Mouse (Mus musculus) heart, embryonic 10.5 days (tissue): ENCODE results near the gene 2310030G06Rik. TPM values are rescaled to one million over a fixed set of nuclear protein-coding genes. Genes with fewer than 3 reads are reported as not detected.

Experiments
- DNase-seq: peaks from one replicate; pipeline ENCODE4 v3.0.0-alpha.2; 2017; ENCODE audit warnings: low spot score
- H3K27ac ChIP-seq: fragments of 300-500 bp; sonication (generic); 2 replicates; pipeline ENCODE4 v1.5.1; 2016; ENCODE audit warnings: mild to moderate bottlenecking
- H3K27me3 ChIP-seq: fragments of 300-500 bp; sonication (generic); 2 replicates; pipeline ENCODE4 v1.6.1; 2016; ENCODE audit warnings: mild to moderate bottlenecking; ENCODE audit not compliant: poor library complexity, insufficient read depth, severe bottlenecking
- H3K36me3 ChIP-seq: fragments of 300-500 bp; sonication (generic); 2 replicates; pipeline ENCODE4 v1.6.1; 2016; ENCODE audit warnings: mild to moderate bottlenecking, moderate library complexity
- H3K4me1 ChIP-seq: fragments of 300-500 bp; sonication (generic); 2 replicates; pipeline ENCODE4 v1.6.1; 2016; ENCODE audit warnings: mild to moderate bottlenecking
- H3K4me3 ChIP-seq: fragments of 300-500 bp; sonication (generic); 2 replicates; pipeline ENCODE4 v1.5.1; 2016; ENCODE audit warnings: mild to moderate bottlenecking, moderate library complexity
- H3K9me3 ChIP-seq: fragments of 300-500 bp; sonication (generic); 2 replicates; pipeline ENCODE4 v1.6.1; 2016; ENCODE audit warnings: mild to moderate bottlenecking, moderate library complexity
- WGBS: fragments of 180-500 bp; shearing (Covaris S2); methylation state at CpG from one replicate; pipeline ENCODE4 v1.1.7; 2016; 5-methylcytosine and 5-hydroxymethylcytosine counted together
- polyA plus RNA-seq: library from polyadenylated mRNA; unstranded; fragments of >200 nt; fragmentation: Nextera tagmentation; extraction: Ambion mirVana; gene quantifications from 2 replicates; pipeline ENCODE4 v1.2.1, GENCODE M21; 2016

2310030G06Rik gene
- polyA plus RNA-seq, 1 experiment from 2014 or later: 8.4 TPM

- H3K36me3 ChIP-seq: no peaks in the 10 kb centered on the region
- H3K27me3 ChIP-seq: no peaks in the 10 kb centered on the region
- peak overlapping the region; percentile 11; the same call in 1 of the 2 replicates for H3K27ac ChIP-seq
- peaks cover 32% of the 10 kb centered on the region for H3K4me1 ChIP-seq
- WGBS: 27% methylated on average over 12 of the region's 12 CpGs
- no peaks in the 10 kb centered on the region for H3K9me3 ChIP-seq
- no peak for DNase-seq
- no peak overlapping the region for H3K4me3 ChIP-seq
Measured at GRCm38 (mm10) chr9:50721061-50721460, 25.3 kb downstream of the 2310030G06Rik start.

DNA sequence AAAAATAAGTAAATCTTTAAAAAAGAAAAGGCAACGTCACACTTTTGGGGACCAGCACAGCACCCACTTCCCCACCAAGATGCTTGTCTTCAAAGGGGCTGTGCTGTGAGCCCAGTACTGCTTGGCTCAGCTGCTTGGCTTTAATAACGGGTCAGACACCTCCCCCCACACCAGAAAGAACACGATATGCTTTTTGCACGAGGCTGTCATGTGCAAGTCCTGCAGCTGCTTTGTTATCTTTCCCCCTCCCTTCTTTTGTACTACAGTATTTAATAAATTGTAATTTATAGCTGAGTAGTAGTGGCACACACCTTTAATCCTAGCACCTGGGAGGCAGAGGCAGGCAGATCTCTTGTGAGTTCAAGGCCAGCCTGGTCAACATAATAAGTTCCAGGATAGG is 27.5 kb downstream of the 2310030G06Rik start:
- Histone ChIP-seq H3K27me3 (0 out of 2 replicates have a peak, but pooled peaks cover 3% of the 10 kb centered on the region), H3K36me3 (no peaks in the 10 kb centered on the region), H3K4me3 (no peak overlapping the region), H3K27ac (no peak overlapping the region), H3K4me1 (peaks cover 16% of the 10 kb centered on the region), H3K9me3 (no peaks in the 10 kb centered on the region)
- 78% methylated on average over 4 of the region's 4 CpGs for WGBS
- DNase-seq: no peak

- 50% methylated on average over 4 of the region's 4 CpGs for WGBS
- H3K9me3 ChIP-seq: no peaks in the 10 kb centered on the region
- H3K27ac ChIP-seq: no peak overlapping the region
- H3K4me3 ChIP-seq: no peak overlapping the region
- 0 out of 2 replicates have a peak, but pooled peaks cover 2% of the 10 kb centered on the region for H3K36me3 ChIP-seq
- no peak for DNase-seq
- H3K27me3 ChIP-seq: 0 out of 2 replicates have a peak, but pooled peaks cover 3% of the 10 kb centered on the region
- H3K4me1 ChIP-seq: no peaks in the 10 kb centered on the region
Measured at GRCm38 (mm10) chr9:50714188-50714587, 32.1 kb downstream of the 2310030G06Rik start.

GRCm38 (mm10) chr9:50711337-50711736 is 35.0 kb downstream of the 2310030G06Rik start:
- Histone ChIP-seq H3K9me3 (no peaks in the 10 kb centered on the region), H3K27ac (no peak overlapping the region), H3K27me3 (0 out of 2 replicates have a peak, but pooled peaks cover 3% of the 10 kb centered on the region), H3K4me1 (no peaks in the 10 kb centered on the region), H3K4me3 (no peak overlapping the region), H3K36me3 (0 out of 2 replicates have a peak, but pooled peaks cover 2% of the 10 kb centered on the region)
- no peak for DNase-seq
- WGBS: 91% methylated on average over 4 of the region's 4 CpGs

GRCm38 (mm10) chr9:50709108-50709507 is 37.2 kb downstream of the 2310030G06Rik start:
- WGBS: 19% methylated on average over 2 of the region's 2 CpGs
- DNase-seq: no peak
- H3K36me3 ChIP-seq: 0 out of 2 replicates have a peak, but pooled peaks cover 2% of the 10 kb centered on the region

DNA sequence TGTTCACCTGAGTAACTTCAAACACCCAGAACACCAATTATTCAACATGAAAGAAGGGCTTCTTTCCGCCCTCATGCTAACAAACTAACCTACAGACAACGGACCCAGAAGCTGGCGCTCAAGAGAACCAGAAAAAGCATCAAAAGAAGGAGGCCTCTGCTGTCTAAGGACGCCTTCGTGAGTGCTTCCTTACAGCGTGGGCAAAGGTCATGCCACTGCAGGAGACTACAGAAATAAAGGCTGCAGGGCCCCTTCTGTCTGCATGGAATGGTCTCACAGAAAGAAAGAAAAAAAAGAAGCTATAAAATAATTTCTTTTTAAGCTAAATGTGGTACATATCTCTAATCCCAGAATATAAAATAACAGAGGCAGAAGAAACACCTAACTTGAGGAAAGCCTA is 41.4 kb downstream of the 2310030G06Rik start:
- Histone ChIP-seq H3K9me3 (no peaks in the 10 kb centered on the region), H3K27ac (no peak overlapping the region), H3K4me1 (peaks cover 10% of the 10 kb centered on the region; the same call in 1 of the 2 replicates), H3K36me3 (no peaks in the 10 kb centered on the region), H3K27me3 (peaks cover 13% of the 10 kb centered on the region; the same call in 1 of the 2 replicates), H3K4me3 (no peak overlapping the region)
- DNase-seq: no peak
- WGBS: 65% methylated on average over 6 of the region's 6 CpGs

More at GRCm38 (mm10) chr9:50709108-50709507, 37.2 kb downstream of the 2310030G06Rik start:
- Histone ChIP-seq H3K27me3 (no peaks in the 10 kb centered on the region), H3K27ac (no peak overlapping the region), H3K4me3 (no peak overlapping the region), H3K9me3 (no peaks in the 10 kb centered on the region), H3K4me1 (peaks cover 3% of the 10 kb centered on the region; the same call in 1 of the 2 replicates)

DNA sequence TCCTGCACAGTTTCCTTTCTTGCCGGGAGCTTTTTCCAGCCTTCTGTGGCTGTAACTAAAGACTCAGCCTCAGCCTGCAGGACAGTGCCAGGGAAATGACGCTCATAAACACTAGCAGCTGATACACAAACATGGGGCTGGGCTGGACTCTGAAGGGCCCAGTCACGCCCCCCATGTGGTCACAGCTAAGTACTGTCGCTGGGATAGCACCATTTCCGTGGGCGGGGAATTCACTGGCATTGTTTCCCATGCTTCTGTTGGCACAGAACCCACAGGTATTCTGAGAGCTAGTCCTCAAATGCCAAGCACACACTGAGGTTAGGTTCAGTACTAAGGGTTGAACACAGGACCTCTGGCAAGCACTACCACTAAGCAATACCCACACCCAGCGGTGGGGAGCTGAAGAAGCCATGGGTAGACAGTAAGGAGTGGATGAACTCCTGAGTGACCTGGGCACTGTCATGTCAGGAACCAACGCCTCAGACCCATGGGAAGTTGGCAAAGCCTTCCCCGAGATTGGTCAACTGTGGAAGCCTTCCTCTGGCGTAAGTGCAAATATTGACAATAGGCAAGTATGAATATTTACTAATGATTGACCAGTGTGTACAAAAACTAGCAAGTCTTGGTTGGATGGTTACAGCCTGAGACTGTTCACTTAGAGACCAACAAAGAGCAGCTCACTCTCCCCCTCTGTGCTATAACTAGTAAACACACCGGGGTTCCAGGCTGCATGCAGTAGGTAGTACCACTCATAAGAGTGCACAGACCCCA is 45.2 kb downstream of the 2310030G06Rik start:
- DNase-seq: no peak
- no peak overlapping the region for H3K27ac ChIP-seq
- WGBS: 57% methylated on average over 11 of the region's 11 CpGs
- H3K36me3 ChIP-seq: no peaks in the 10 kb centered on the region
- H3K4me1 ChIP-seq: peaks cover 33% of the 10 kb centered on the region
- H3K27me3 ChIP-seq: peaks cover 28% of the 10 kb centered on the region
- H3K4me3 ChIP-seq: no peak overlapping the region
- no peaks in the 10 kb centered on the region for H3K9me3 ChIP-seq

GRCm38 (mm10) chr9:50698418-50699409 is 47.6 kb downstream of the 2310030G06Rik start:
- H3K4me3 ChIP-seq: peak overlapping the region; percentile 71
- no peaks in the 10 kb centered on the region for H3K9me3 ChIP-seq
- peaks cover 28% of the 10 kb centered on the region for H3K27me3 ChIP-seq
- H3K4me1 ChIP-seq: peaks cover 31% of the 10 kb centered on the region
- H3K27ac ChIP-seq: peak overlapping the region; percentile 75
- 1% methylated on average over 67 of the region's 70 CpGs for WGBS
- DNase-seq: no peak
- no peaks in the 10 kb centered on the region for H3K36me3 ChIP-seq

DNA sequence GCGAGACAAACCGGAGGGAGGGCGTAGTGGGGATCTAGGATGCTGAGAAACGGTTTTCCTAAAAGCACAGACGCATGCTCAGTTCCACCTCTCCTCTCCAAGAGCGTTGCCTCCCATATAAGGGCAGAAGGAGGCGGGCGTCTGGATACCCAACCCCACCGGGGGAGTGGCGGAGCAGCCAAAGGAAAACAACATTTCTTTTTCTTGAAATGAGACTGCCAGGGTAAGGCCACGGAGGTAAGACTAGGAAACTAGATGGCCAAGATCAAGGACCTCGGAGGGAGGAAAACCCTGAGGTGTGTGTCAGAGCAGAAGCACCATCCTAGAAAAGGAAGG is 48.7 kb downstream of the 2310030G06Rik start:
- Histone ChIP-seq H3K4me3 (peak overlapping the region; percentile 71), H3K4me1 (peaks cover 36% of the 10 kb centered on the region), H3K9me3 (no peaks in the 10 kb centered on the region), H3K27ac (peak overlapping the region; percentile 77), H3K27me3 (peaks cover 28% of the 10 kb centered on the region), H3K36me3 (no peaks in the 10 kb centered on the region)
- 0% methylated on average over 12 of the region's 12 CpGs for WGBS
- peak; percentile 84 for DNase-seq

- Histone ChIP-seq H3K4me1 (peaks cover 38% of the 10 kb centered on the region), H3K27me3 (peaks cover 28% of the 10 kb centered on the region), H3K9me3 (no peaks in the 10 kb centered on the region), H3K4me3 (peak overlapping the region; percentile 71), H3K36me3 (no peaks in the 10 kb centered on the region), H3K27ac (peak overlapping the region; percentile 77)
- no peak for DNase-seq
- 56% methylated on average over 12 of the region's 12 CpGs for whole genome bisulfite sequencing
Measured at GRCm38 (mm10) chr9:50696851-50697705, 49.3 kb downstream of the 2310030G06Rik start.

- Histone ChIP-seq H3K27ac (no peak overlapping the region), H3K4me3 (no peak overlapping the region), H3K27me3 (peaks cover 17% of the 10 kb centered on the region), H3K9me3 (no peaks in the 10 kb centered on the region), H3K4me1 (peaks cover 31% of the 10 kb centered on the region), H3K36me3 (no peaks in the 10 kb centered on the region)
- DNase-seq: no peak
- 76% methylated on average over 6 of the region's 6 CpGs for WGBS
Measured at GRCm38 (mm10) chr9:50695153-50695552, 51.2 kb downstream of the 2310030G06Rik start.

DNA sequence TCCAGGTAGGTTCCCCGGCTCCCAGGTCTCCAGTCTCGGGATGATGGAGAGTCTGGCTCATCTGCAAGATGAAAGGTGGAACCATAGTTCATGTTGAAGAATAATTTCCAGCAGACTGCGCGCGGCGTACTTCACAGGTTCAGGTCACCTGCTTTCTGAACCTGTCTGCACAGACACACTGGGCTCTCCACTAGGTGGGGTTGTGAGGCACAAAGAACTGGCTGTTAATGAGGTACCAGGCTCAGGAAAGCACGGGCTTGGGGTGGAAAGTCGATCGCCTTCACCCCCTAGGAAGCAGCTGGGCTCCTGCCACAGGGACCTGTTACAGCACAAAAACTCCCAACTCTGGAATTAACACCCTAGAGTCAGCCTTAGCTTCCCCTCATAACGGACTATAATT is 52.7 kb downstream of the 2310030G06Rik start:
- Histone ChIP-seq H3K9me3 (no peaks in the 10 kb centered on the region), H3K27me3 (peaks cover 2% of the 10 kb centered on the region; the same call in 1 of the 2 replicates), H3K36me3 (0 out of 2 replicates have a peak, but pooled peaks cover 3% of the 10 kb centered on the region), H3K4me3 (no peak overlapping the region; the same call in 1 of the 2 replicates), H3K4me1 (peaks cover 22% of the 10 kb centered on the region), H3K27ac (no peak overlapping the region)
- 15% methylated on average over 10 of the region's 10 CpGs for WGBS
- DNase-seq: no peak
